Mouse (Mus musculus): ENCODE data around the gene Gm21996. TPM values are rescaled to one million over a fixed set of nuclear protein-coding genes. Genes with fewer than 3 reads are reported as not detected.

The Gm21996 gene
- not detected for polyA plus RNA-seq (2017; shearing (Covaris generic))

DNA sequence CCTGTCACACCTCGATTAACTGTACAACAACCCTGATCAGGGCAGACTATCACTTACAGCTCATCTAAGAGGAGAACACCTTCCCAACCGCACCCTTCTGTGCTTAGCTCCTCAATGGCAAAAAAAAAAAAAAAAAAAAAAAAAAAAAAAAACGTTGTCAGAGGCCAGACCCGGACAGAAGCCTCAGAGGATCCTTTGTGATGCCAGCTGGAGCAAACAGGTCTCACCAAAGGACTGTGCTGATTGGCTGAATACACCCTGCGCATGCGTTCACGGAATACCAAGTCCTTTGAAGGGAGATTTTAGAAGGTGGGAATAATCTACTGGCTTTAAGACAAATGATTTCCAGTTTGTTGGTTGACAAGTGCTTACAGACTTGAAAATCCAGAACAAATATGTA, at the start of gene Gm21996:
TSS of gene Gm21996 (minus strand) at position 101 of the 400 bp plus-strand sequence.

Measured in effector memory CD4-positive, alpha-beta T cell, adult 7 months (primary cell).